Mouse (Mus musculus): ENCODE results near the gene Btbd19. TPM values are rescaled to one million over a fixed set of nuclear protein-coding genes. Genes with fewer than 3 reads are reported as not detected.

The Btbd19 gene
- polyA plus RNA-seq, 1 experiment = 23.7 TPM

GRCm38 (mm10) chr4:117123546-117124217 is 1.8 kb downstream of the Btbd19 start:
- no peak overlapping the region for H3K4me3 ChIP-seq (ENCODE audit: insufficient read depth, poor library complexity, severe bottlenecking)
- peaks cover 27% of the 10 kb centered on the region for H3K36me3 ChIP-seq (ENCODE audit: control insufficient read depth, insufficient read depth)
- peaks cover 8% of the 10 kb centered on the region for H3K79me3 ChIP-seq (ENCODE audit: low read depth)
- H3K79me2 ChIP-seq (ENCODE audit: control insufficient read depth, insufficient read depth) = peaks cover 30% of the 10 kb centered on the region
- no peaks in the 10 kb centered on the region for H3K27me3 ChIP-seq (ENCODE audit: control insufficient read depth, insufficient read depth, insufficient read length)
- TF ChIP-seq MYOG (IDR thresholded peaks at IDR 0.05; ENCODE audit: control insufficient read depth, extremely low read depth, insufficient read length) = no peak
- no peak for TF ChIP-seq MYOD1 (IDR thresholded peaks at IDR 0.05; ENCODE audit: control insufficient read depth, insufficient read length, low read depth)
- no peak for TF ChIP-seq FOSL1 (IDR thresholded peaks at IDR 0.05; ENCODE audit: insufficient read depth, low read length, poor library complexity, severe bottlenecking)
- no peak overlapping the region for H3ac ChIP-seq (ENCODE audit: control insufficient read depth, insufficient read length, low read depth)

DNA sequence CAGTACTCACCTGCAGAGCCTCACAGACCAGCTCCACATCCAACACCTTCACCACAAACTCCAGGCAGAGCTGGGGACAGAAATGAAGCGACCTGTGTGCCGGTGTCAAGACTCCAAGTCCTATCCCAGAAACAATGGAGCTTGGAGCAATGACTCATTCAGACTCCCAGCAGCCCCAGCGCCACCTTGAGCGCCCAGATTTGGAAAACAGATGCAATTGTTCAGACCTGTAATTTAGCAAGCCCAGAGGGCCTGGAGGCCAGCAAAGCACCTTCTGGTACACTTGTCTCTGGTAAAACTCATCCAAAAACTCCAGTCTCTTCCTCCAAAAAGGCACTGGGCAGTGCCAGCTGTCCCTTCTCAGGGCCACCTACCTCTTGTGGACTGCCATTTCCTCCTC is 3.3 kb downstream of the Btbd19 start:
- Histone ChIP-seq H3K27me3 (ENCODE audit: control insufficient read depth, insufficient read depth, insufficient read length) (no peaks in the 10 kb centered on the region), H3K4me3 (ENCODE audit: insufficient read depth, poor library complexity, severe bottlenecking) (no peak overlapping the region), H3K79me2 (ENCODE audit: control insufficient read depth, insufficient read depth) (peaks cover 30% of the 10 kb centered on the region), H3K79me3 (ENCODE audit: low read depth) (peaks cover 8% of the 10 kb centered on the region), H3ac (ENCODE audit: control insufficient read depth, insufficient read length, low read depth) (no peak overlapping the region), H3K36me3 (ENCODE audit: control insufficient read depth, insufficient read depth) (peaks cover 20% of the 10 kb centered on the region)
- TF ChIP-seq FOSL1 (IDR thresholded peaks at IDR 0.05; ENCODE audit: insufficient read depth, low read length, poor library complexity, severe bottlenecking) = no peak
- no peak for TF ChIP-seq MYOG (IDR thresholded peaks at IDR 0.05; ENCODE audit: control insufficient read depth, extremely low read depth, insufficient read length)
- no peak for TF ChIP-seq MYOD1 (IDR thresholded peaks at IDR 0.05; ENCODE audit: control insufficient read depth, insufficient read length, low read depth)
- no peak for TF ChIP-seq MAX (IDR thresholded peaks at IDR 0.05)
- TF ChIP-seq USF1 (IDR thresholded peaks at IDR 0.05; ENCODE audit: low read depth) = no peak
- no peak for TF ChIP-seq CTCF (IDR thresholded peaks at IDR 0.05; ENCODE audit: control insufficient read depth, insufficient read depth, insufficient read length)
- TF ChIP-seq CEBPB (IDR thresholded peaks at IDR 0.05; ENCODE audit: low read depth) = no peak

DNA sequence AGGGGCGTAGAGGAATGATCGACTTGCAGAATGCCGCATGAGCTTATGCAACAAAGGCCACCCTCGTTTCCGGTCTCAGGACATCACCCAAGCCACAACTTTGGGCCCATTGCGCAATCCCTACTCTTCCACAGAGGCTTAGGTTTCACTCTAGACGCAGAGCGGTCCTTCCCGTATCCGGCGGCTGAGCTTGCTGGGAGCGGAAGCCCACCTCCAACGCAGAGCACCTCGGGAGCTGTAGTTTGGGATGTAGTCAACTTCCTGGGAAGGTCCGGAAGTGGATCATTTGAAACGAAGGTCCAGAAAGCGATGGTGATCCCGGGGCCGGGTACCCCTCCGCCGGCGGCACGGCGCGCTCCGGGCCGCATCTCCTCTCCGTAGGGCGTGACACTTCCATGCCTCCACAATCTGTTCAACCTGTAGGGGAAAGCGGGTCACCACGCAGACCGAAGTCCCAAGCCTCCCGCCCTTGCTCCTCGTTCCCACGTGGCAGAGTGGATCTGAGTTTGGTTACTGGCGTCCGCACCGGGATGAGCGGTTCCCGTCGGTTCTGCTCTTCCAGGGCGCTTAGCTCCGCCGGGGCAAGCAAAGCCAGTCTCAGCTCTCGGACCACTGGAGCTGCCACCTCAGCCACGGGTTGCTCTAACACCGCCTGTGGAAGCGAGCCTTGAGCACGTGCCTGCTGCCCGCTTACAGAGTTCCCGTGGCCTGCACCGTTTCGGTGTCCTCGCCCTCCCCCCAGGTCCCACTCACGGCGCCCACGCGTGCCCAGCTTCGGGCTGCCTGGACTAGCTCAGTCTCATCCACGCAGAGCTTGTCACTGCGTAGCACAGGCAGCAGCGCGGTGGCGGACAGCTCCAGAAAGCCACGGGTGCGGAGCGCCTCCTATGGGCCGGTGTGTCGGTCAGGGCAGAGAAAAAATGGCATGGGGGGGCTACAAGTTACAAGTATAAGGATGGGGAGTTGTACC is 4.8 kb downstream of the Btbd19 start:
- H3ac ChIP-seq (ENCODE audit: control insufficient read depth, insufficient read length, low read depth) = peak overlapping the region; percentile 85
- H3K27me3 ChIP-seq (ENCODE audit: control insufficient read depth, insufficient read depth, insufficient read length) = no peaks in the 10 kb centered on the region
- H3K4me3 ChIP-seq (ENCODE audit: insufficient read depth, poor library complexity, severe bottlenecking) = peak overlapping the region; percentile 72
- peaks cover 30% of the 10 kb centered on the region for H3K79me2 ChIP-seq (ENCODE audit: control insufficient read depth, insufficient read depth)
- H3K36me3 ChIP-seq (ENCODE audit: control insufficient read depth, insufficient read depth) = peaks cover 18% of the 10 kb centered on the region
- TF ChIP-seq MAX (IDR thresholded peaks at IDR 0.05) (peak; percentile 73), CTCF (IDR thresholded peaks at IDR 0.05; ENCODE audit: control insufficient read depth, insufficient read depth, insufficient read length) (peak; percentile 77), CEBPB (IDR thresholded peaks at IDR 0.05; ENCODE audit: low read depth) (peak; percentile 100), FOSL1 (IDR thresholded peaks at IDR 0.05; ENCODE audit: insufficient read depth, low read length, poor library complexity, severe bottlenecking) (no peak)
- peaks cover 8% of the 10 kb centered on the region for H3K79me3 ChIP-seq (ENCODE audit: low read depth)

GRCm38 (mm10) chr4:117120052-117120444 is 5.5 kb downstream of the Btbd19 start:
- Histone ChIP-seq H3ac (ENCODE audit: control insufficient read depth, insufficient read length, low read depth) (peak overlapping the region; percentile 62), H3K79me2 (ENCODE audit: control insufficient read depth, insufficient read depth) (peaks cover 30% of the 10 kb centered on the region), H3K4me3 (ENCODE audit: insufficient read depth, poor library complexity, severe bottlenecking) (peak overlapping the region; percentile 26), H3K36me3 (ENCODE audit: control insufficient read depth, insufficient read depth) (peaks cover 18% of the 10 kb centered on the region), H3K27me3 (ENCODE audit: control insufficient read depth, insufficient read depth, insufficient read length) (no peaks in the 10 kb centered on the region), H3K79me3 (ENCODE audit: low read depth) (peaks cover 8% of the 10 kb centered on the region)
- TF ChIP-seq CEBPB (IDR thresholded peaks at IDR 0.05; ENCODE audit: low read depth) (no peak), MYOD1 (IDR thresholded peaks at IDR 0.05; ENCODE audit: control insufficient read depth, insufficient read length, low read depth) (no peak), MYOG (IDR thresholded peaks at IDR 0.05; ENCODE audit: control insufficient read depth, extremely low read depth, insufficient read length) (no peak), USF1 (IDR thresholded peaks at IDR 0.05; ENCODE audit: low read depth) (no peak), MAX (IDR thresholded peaks at IDR 0.05) (no peak)

DNA sequence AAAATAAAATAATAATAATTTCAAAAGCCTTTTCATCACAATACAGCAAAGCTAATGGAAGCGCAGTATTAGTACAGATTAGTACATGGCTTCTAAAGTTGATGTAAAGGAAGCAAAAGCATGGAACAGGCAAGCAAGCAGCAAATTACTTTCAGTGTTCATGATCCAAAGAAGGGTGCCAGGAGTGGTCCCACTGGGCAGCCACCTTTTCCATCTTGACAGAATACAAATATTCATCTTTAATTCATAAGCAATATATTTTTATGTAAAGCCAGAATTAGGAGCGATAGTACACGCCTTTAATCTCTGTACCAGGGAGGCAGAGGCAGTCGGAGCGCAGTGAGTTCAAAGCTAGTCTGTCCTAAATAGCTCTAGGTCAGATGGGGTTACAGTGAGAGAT is 5.9 kb downstream of the Btbd19 start:
- peak overlapping the region; percentile 26 for H3K4me3 ChIP-seq (ENCODE audit: insufficient read depth, poor library complexity, severe bottlenecking)
- peaks cover 29% of the 10 kb centered on the region for H3K79me2 ChIP-seq (ENCODE audit: control insufficient read depth, insufficient read depth)
- H3ac ChIP-seq (ENCODE audit: control insufficient read depth, insufficient read length, low read depth) = no peak overlapping the region
- H3K36me3 ChIP-seq (ENCODE audit: control insufficient read depth, insufficient read depth) = peaks cover 18% of the 10 kb centered on the region
- H3K79me3 ChIP-seq (ENCODE audit: low read depth) = peaks cover 8% of the 10 kb centered on the region
- TF ChIP-seq MAX (IDR thresholded peaks at IDR 0.05) (no peak), MYOG (IDR thresholded peaks at IDR 0.05; ENCODE audit: control insufficient read depth, extremely low read depth, insufficient read length) (no peak), CTCF (IDR thresholded peaks at IDR 0.05; ENCODE audit: control insufficient read depth, insufficient read depth, insufficient read length) (no peak)
- H3K27me3 ChIP-seq (ENCODE audit: control insufficient read depth, insufficient read depth, insufficient read length) = no peaks in the 10 kb centered on the region

GRCm38 (mm10) chr4:117117931-117118330 is 7.6 kb downstream of the Btbd19 start:
- TF ChIP-seq MAX (IDR thresholded peaks at IDR 0.05) = no peak
- peak; percentile 43 for TF ChIP-seq CEBPB (IDR thresholded peaks at IDR 0.05; ENCODE audit: low read depth)
- peaks cover 12% of the 10 kb centered on the region for H3K79me2 ChIP-seq (ENCODE audit: control insufficient read depth, insufficient read depth)
- H3K27me3 ChIP-seq (ENCODE audit: control insufficient read depth, insufficient read depth, insufficient read length) = no peaks in the 10 kb centered on the region
- H3K36me3 ChIP-seq (ENCODE audit: control insufficient read depth, insufficient read depth) = peaks cover 12% of the 10 kb centered on the region
- peaks cover 6% of the 10 kb centered on the region for H3K79me3 ChIP-seq (ENCODE audit: low read depth)
- no peak overlapping the region for H3ac ChIP-seq (ENCODE audit: control insufficient read depth, insufficient read length, low read depth)
- no peak overlapping the region for H3K4me3 ChIP-seq (ENCODE audit: insufficient read depth, poor library complexity, severe bottlenecking)

Measured in C2C12 (cell line).